Mouse (Mus musculus) intestine, embryonic 16.5 days (tissue): ENCODE results near the gene Apmap. TPM values are rescaled to one million over a fixed set of nuclear protein-coding genes. Genes with fewer than 3 reads are reported as not detected.

ENCODE experiments used
- ATAC-seq: fragments of 200-750 bp; cut with Nextera tagmentation; 2 replicates; pipeline ENCODE4 v1.8.0; 2017; ENCODE audit warnings: moderate TSS enrichment, moderate library complexity
- H3K27ac ChIP-seq: fragments of 300-500 bp; sonication (generic); 2 replicates; pipeline ENCODE4 v1.5.1; 2014; ENCODE audit warnings: mild to moderate bottlenecking, low read length
- H3K27me3 ChIP-seq: fragments of 300-500 bp; sonication (generic); replicated peaks from 2 replicates; pipeline ENCODE4 v1.6.1; 2014; ENCODE audit warnings: low read length, control low read depth, mixed read lengths; ENCODE audit not compliant: control insufficient read depth, insufficient read depth
- H3K36me3 ChIP-seq: fragments of 300-500 bp; sonication (generic); 2 replicates; pipeline ENCODE4 v1.6.1; 2014; ENCODE audit warnings: low read length, control low read depth; ENCODE audit not compliant: control insufficient read depth, insufficient read depth
- H3K4me1 ChIP-seq: fragments of 300-500 bp; sonication (generic); 2 replicates; pipeline ENCODE4 v1.6.1; 2014; ENCODE audit warnings: low read length, control low read depth, mixed read lengths; ENCODE audit not compliant: control insufficient read depth, insufficient read depth
- H3K4me2 ChIP-seq: fragments of 300-500 bp; sonication (generic); 2 replicates; pipeline ENCODE4 v1.6.1; 2014; ENCODE audit warnings: low read depth, low read length, control low read depth
- H3K4me3 ChIP-seq: fragments of 300-500 bp; sonication (generic); 2 replicates; pipeline ENCODE4 v1.5.1; 2014; ENCODE audit warnings: mild to moderate bottlenecking, low read length
- H3K9ac ChIP-seq: fragments of 300-500 bp; sonication (generic); 2 replicates; pipeline ENCODE4 v1.6.1; 2014; ENCODE audit warnings: low read depth, low read length
- H3K9me3 ChIP-seq: fragments of 300-500 bp; sonication (generic); 2 replicates; pipeline ENCODE4 v1.6.1; 2016; ENCODE audit warnings: low read length, control low read depth; ENCODE audit not compliant: control insufficient read depth
- WGBS: fragments of 180-500 bp; shearing (Covaris S2); extraction: QIAGEN DNeasy Blood & Tissue Kit; methylation state at CpG from one replicate; pipeline ENCODE4 v1.1.7; 2014; 5-methylcytosine and 5-hydroxymethylcytosine counted together
- polyA plus RNA-seq: library from polyadenylated mRNA; unstranded; fragments of >200 nt; fragmentation: Nextera tagmentation; extraction: Ambion mirVana; gene quantifications from 2 replicates; pipeline ENCODE4 v1.2.1, GENCODE M21; 2015

Apmap gene
- polyA plus RNA-seq: 38.8 and 42.9 TPM in 2 replicates

GRCm38 (mm10) chr2:150608087-150608799, at the start of gene Apmap:
Gene Apmap, minus strand, starts transcription at chr2:150608567.
- ATAC-seq: peak; percentile 98
- Histone ChIP-seq H3K9ac (peak within 1 kb of the TSS; percentile 89), H3K27ac (no peak within 1 kb of the TSS), H3K4me1 (peaks cover 2% of the 10 kb centered on the region; the same call in 1 of the 2 replicates), H3K4me2 (peak within 1 kb of the TSS; percentile 70), H3K4me3 (peak within 1 kb of the TSS; percentile 93), H3K9me3 (no peaks in the 10 kb centered on the region), H3K27me3 (no peaks in the 10 kb centered on the region), H3K36me3 (no peaks in the 10 kb centered on the region)
- under 1% methylated on average over 42 of the region's 42 CpGs for WGBS

- Histone ChIP-seq H3K4me2 (no peak overlapping the region), H3K36me3 (no peaks in the 10 kb centered on the region), H3K4me1 (no peaks in the 10 kb centered on the region), H3K4me3 (no peak overlapping the region), H3K9me3 (no peaks in the 10 kb centered on the region), H3K27me3 (no peaks in the 10 kb centered on the region), H3K27ac (no peak overlapping the region), H3K9ac (no peak overlapping the region)
- peak; percentile 80 for ATAC-seq
- 57% methylated on average over 8 of the region's 8 CpGs for WGBS
Observed at GRCm38 (mm10) chr2:150656975-150657768, 48.8 kb upstream of the Apmap start.

- no peaks in the 10 kb centered on the region for H3K27me3 ChIP-seq
- no peak overlapping the region for H3K4me3 ChIP-seq
- WGBS: 91% methylated on average over 3 of the region's 3 CpGs
- no peak overlapping the region for H3K9ac ChIP-seq
- peaks cover 2% of the 10 kb centered on the region; the same call in 1 of the 2 replicates for H3K4me1 ChIP-seq
- no peaks in the 10 kb centered on the region for H3K9me3 ChIP-seq
- H3K27ac ChIP-seq: no peak overlapping the region
- no peaks in the 10 kb centered on the region for H3K36me3 ChIP-seq
- H3K4me2 ChIP-seq: no peak overlapping the region
- no peak for ATAC-seq
Observed at GRCm38 (mm10) chr2:150656112-150656511, 47.7 kb upstream of the Apmap start.

GRCm38 (mm10) chr2:150655290-150655689, 46.9 kb upstream of the Apmap start:
- WGBS: 78% methylated on average over 6 of the region's 6 CpGs
- H3K4me2 ChIP-seq: no peak overlapping the region
- no peaks in the 10 kb centered on the region for H3K36me3 ChIP-seq
- no peak overlapping the region for H3K27ac ChIP-seq
- no peak overlapping the region for H3K4me3 ChIP-seq
- ATAC-seq: no peak
- H3K27me3 ChIP-seq: no peaks in the 10 kb centered on the region
- H3K9ac ChIP-seq: no peak overlapping the region
- peaks cover 8% of the 10 kb centered on the region; the same call in 1 of the 2 replicates for H3K4me1 ChIP-seq
- no peaks in the 10 kb centered on the region for H3K9me3 ChIP-seq

- no peak overlapping the region for H3K4me3 ChIP-seq
Observed at GRCm38 (mm10) chr2:150654814-150655213, 46.4 kb upstream of the Apmap start.

GRCm38 (mm10) chr2:150651366-150651765, 43.0 kb upstream of the Apmap start:
- no peak overlapping the region for H3K4me2 ChIP-seq
- peak; percentile 52 for ATAC-seq
- peak overlapping the region; percentile 77 for H3K27ac ChIP-seq
- H3K4me1 ChIP-seq: peaks cover 8% of the 10 kb centered on the region; the same call in 1 of the 2 replicates
- 33% methylated on average over 9 of the region's 9 CpGs for WGBS
- no peak overlapping the region for H3K9ac ChIP-seq
- H3K4me3 ChIP-seq: no peak overlapping the region
- H3K27me3 ChIP-seq: no peaks in the 10 kb centered on the region
- no peaks in the 10 kb centered on the region for H3K36me3 ChIP-seq
- no peaks in the 10 kb centered on the region for H3K9me3 ChIP-seq

More at GRCm38 (mm10) chr2:150654814-150655213, 46.4 kb upstream of the Apmap start:
- no peaks in the 10 kb centered on the region for H3K9me3 ChIP-seq
- H3K36me3 ChIP-seq: no peaks in the 10 kb centered on the region
- H3K4me1 ChIP-seq: peaks cover 8% of the 10 kb centered on the region; the same call in 1 of the 2 replicates
- no peak overlapping the region for H3K27ac ChIP-seq
- no peak for ATAC-seq
- no peak overlapping the region for H3K4me2 ChIP-seq
- no peaks in the 10 kb centered on the region for H3K27me3 ChIP-seq
- WGBS: 85% methylated on average over 2 of the region's 2 CpGs
- H3K9ac ChIP-seq: no peak overlapping the region

- Histone ChIP-seq H3K4me1 (peaks cover 8% of the 10 kb centered on the region; the same call in 1 of the 2 replicates), H3K9ac (no peak overlapping the region), H3K9me3 (no peaks in the 10 kb centered on the region), H3K4me2 (no peak overlapping the region), H3K27me3 (no peaks in the 10 kb centered on the region), H3K4me3 (no peak overlapping the region), H3K27ac (peak overlapping the region; percentile 77), H3K36me3 (no peaks in the 10 kb centered on the region)
- WGBS: 24% methylated on average over 7 of the region's 7 CpGs
- peak; percentile 43 for ATAC-seq
Observed at GRCm38 (mm10) chr2:150650511-150651074, 42.2 kb upstream of the Apmap start.

GRCm38 (mm10) chr2:150648300-150648895, 40.0 kb upstream of the Apmap start:
- Histone ChIP-seq H3K9ac (no peak overlapping the region), H3K4me1 (peaks cover 8% of the 10 kb centered on the region; the same call in 1 of the 2 replicates), H3K4me2 (no peak overlapping the region), H3K27me3 (no peaks in the 10 kb centered on the region), H3K36me3 (no peaks in the 10 kb centered on the region), H3K9me3 (no peaks in the 10 kb centered on the region), H3K4me3 (no peak overlapping the region), H3K27ac (no peak overlapping the region; the same call in 1 of the 2 replicates)
- no peak for ATAC-seq
- 60% methylated on average over 13 of the region's 13 CpGs for WGBS
